Mouse (Mus musculus): Measurements from ENCODE around the gene Etnppl.

Gene Etnppl

DNA sequence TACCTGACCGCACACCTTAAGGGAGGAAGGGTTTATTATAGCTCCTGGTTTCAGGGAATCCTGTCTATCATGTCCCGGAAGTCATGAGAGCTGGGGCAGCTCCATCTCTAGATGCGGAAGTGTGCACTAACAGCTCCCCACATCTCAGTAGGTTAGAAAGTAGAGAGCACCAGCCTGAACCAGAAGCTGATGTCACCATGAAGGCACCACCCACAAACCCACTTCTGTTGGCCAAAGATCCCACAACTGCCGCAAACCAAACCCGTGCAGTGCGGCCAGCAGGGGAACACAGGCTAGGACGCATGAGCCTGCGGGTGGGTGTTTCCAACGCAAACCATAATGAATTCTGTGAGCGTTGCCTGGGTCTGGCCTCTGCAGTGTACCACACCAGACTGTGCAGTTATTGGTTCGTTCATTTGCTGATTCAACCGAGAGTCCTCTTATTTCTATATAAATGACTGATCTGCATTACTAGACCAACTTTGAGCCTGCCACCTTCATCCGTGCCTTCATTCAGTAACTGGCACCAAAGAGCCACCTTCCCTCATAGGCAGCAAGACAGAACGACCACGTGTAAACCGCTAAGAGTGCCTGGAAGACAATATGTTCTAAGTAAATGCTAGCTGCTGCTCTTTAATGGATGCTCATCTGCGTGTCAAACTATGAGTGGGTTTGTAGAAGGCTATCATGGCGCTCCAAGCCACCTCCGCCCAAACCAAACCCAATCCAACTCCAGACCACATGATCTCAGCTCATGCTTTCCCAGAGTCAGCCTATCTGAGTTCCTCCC is 60.6 kb downstream of the Etnppl start:
- DNase-seq (ENCODE audit: low read depth, low spot score), result no peak

DNA sequence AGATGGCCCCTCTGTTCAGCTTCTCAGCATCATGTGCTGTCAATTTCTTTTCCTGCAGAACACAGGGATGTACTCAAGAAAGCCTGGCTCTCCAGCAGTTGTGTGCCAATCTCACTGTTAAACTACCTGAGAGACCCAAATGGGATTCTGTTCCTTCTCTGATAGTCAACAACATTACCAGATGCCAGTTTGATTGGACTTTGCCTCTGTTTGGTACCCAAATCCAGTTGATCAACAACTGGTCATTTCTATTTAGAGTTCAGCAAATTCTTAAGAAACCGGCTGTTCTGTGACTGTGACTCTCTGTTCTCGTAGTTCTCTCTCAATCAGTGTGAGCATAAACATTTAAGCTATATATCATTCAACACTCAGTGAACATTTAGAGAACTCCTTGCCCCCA is 64.0 kb downstream of the Etnppl start:
- no peak for DNase-seq (ENCODE audit: low read depth, low spot score)

DNA sequence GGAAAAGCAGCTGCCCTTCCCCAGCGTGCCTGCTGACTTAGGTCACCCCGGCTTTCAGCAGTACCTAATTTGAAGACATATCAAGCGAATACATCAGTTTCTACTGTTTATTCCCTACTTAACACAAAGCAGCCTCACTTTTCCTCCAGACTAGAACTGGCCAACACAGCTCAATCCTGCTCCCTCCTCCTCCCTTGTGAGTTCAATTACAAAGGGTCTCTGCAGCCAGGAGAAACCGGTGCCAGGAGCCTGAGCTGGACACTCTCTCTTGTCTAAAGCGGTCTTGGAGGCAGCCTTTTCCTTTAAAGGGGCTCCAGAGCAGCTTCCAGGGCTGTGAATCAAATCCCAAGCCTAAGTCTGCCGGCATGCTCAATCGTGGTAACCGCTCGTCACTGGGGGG is 64.9 kb downstream of the Etnppl start:
- no peak for DNase-seq (ENCODE audit: low read depth, low spot score)

DNA sequence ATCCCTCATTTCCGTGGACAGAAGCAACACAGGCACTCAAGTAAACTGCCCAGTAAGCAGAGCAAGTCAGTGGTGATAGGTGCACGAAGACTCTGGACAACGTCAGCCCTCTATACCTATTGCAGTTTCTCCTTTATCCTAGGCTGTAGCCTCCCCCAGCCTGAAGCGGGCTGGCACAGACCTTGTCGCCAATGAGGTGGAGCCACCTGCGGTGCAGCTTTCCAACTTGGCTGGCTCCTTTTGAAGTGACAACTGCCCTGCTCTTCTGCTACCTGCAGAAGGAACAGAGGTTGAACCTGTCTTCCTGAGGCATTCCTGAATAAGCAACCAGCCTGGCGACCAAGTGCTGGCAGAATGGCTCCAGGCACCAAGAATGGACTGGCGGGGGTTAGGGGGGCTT is 66.6 kb downstream of the Etnppl start:
- no peak for DNase-seq (ENCODE audit: low read depth, low spot score)

DNA sequence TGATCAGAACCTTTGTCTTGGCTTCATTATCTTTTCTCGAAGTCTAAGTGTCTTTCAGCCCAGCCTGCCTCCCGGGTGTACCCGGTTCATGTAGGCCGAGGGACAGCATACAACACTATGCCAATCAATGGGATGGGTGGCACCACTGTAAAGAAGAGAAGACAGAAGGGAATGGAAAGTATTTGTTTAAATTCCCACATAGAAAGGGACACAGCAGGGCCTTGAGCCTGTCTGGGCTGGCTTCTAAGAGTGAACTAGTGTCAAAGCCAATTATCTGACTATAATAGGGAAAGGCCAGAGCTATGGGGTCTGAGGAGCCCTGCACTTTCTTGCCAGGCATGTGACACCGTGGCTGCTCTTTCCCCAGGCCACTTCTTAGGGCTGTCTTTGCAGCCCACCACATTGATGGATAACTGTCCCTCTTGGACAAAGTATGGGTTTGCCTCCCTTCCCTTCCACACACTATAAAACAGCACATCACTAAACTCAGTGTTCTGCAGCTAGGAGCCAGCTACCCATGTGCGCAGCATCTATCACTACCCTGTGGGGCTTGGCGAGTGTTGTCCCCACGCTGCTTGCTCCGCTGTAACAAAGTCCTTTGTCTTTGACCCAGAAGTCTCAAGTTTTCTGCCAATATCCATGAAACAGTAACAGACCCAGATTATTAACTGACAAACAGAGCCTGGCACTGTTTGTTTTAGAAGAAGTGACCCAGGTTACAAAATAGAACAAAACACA is 67.2 kb downstream of the Etnppl start:
- DNase-seq (ENCODE audit: low read depth, low spot score), result no peak

DNA sequence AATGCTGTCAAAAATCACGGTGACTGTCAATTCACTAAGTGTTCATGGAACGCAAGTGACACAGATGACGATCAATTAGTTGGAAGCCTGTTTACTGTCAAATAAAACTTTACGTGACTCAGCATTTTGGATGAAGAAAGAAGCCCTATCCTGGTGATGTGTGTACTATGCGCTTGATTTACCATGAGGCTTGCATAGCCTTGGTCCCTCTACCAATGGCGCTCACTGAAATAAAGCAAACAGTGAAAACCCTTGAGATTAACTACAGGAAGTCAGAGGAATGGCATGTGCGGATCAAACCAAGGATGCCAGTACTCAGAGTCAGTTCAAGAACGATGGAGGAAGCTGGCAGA is 67.7 kb downstream of the Etnppl start:
- DNase-seq (ENCODE audit: low read depth, low spot score), result no peak

DNA sequence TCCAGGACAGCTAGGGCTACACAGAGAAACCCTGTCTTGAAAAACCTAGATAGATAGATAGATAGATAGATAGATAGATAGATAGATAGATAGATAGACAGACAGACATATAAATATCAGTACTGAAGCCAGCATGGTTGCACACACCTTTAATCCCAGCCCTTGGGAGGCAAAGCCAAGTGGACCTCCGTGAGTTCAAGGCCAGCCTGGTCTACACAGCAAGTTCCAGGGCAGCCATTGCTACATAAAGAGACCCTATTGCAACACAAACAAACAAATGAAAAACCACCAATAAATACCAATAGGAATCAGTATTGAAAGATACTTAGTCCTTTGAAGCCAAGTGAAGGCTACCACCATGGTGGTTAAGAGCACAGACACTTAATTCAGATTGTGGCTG is 69.8 kb downstream of the Etnppl start:
- no peak for DNase-seq (ENCODE audit: low read depth, low spot score)
